In genomic region chr19:56811590-56811989, GRCm38 (mm10) we compare ENCODE assay signal across 8 mouse cellular contexts. TPM values are rescaled to one million over a fixed set of nuclear protein-coding genes. Genes with fewer than 3 reads are reported as not detected.
DNase-seq lines count a peak whose midpoint lies in the region; ATAC-seq and TF ChIP-seq lines count a peak whose summit lies in the region.

No protein-coding gene starts in this region.

- peak; percentile 53; the same call in 1 of the 2 replicates for TF ChIP-seq CTCF in embryonic fibroblast, embryonic 13.5 days (IDR thresholded peaks at IDR 0.05; ENCODE audit: borderline replicate concordance, insufficient read depth, low read length)
- TF ChIP-seq CTCF in midbrain, postnatal 0 days (IDR thresholded peaks at IDR 0.05): peak; percentile 69

- H3K4me2 ChIP-seq in limb, embryonic 11.5 days (ENCODE audit: low read depth, severe bottlenecking): no peak overlapping the region
- H3K4me2 ChIP-seq in midbrain, postnatal 0 days (ENCODE audit: low read depth, low read length, poor library complexity, severe bottlenecking): no peak overlapping the region

- WGBS in limb, embryonic 11.5 days: 54% methylated on average over 9 of the region's 9 CpGs
- WGBS in midbrain, postnatal 0 days: 49% methylated on average over 9 of the region's 9 CpGs

- H3K9me3 ChIP-seq in limb, embryonic 11.5 days (ENCODE audit: control insufficient read depth, low read length): no peaks in the 10 kb centered on the region
- H3K9me3 ChIP-seq in midbrain, postnatal 0 days (ENCODE audit: low read length): no peaks in the 10 kb centered on the region

- H3K9ac ChIP-seq in limb, embryonic 11.5 days (ENCODE audit: low read length): no peak overlapping the region
- H3K9ac ChIP-seq in midbrain, postnatal 0 days (replicated peaks; ENCODE audit: low read length, poor library complexity, severe bottlenecking): no peak overlapping the region

- H3K27me3 ChIP-seq in limb, embryonic 11.5 days (ENCODE audit: control insufficient read depth, insufficient read depth, low read length): no peaks in the 10 kb centered on the region
- H3K27me3 ChIP-seq in midbrain, postnatal 0 days (ENCODE audit: insufficient read depth, low read length): no peaks in the 10 kb centered on the region

- ATAC-seq in limb, embryonic 11.5 days (ENCODE audit: insufficient number of reproducible peaks, low FRiP score, low TSS enrichment, low read depth): no peak
- ATAC-seq in midbrain, postnatal 0 days (ENCODE audit: low FRiP score): no peak

- no peak for TF ChIP-seq POLR2A in embryonic fibroblast, embryonic 13.5 days (IDR thresholded peaks at IDR 0.05; ENCODE audit: low read depth, low read length)

- H3K4me1 ChIP-seq in embryonic fibroblast, embryonic 13.5 days (ENCODE audit: control insufficient read depth, insufficient read depth, low read length): peaks cover 8% of the 10 kb centered on the region; the same call in 1 of the 2 replicates
- no peaks in the 10 kb centered on the region for H3K4me1 ChIP-seq in limb, embryonic 11.5 days (ENCODE audit: control insufficient read depth, insufficient read depth, low read length)
- H3K4me1 ChIP-seq in midbrain, postnatal 0 days (ENCODE audit: insufficient read depth, low read length): no peaks in the 10 kb centered on the region

- H3K36me3 ChIP-seq in limb, embryonic 11.5 days (ENCODE audit: control insufficient read depth, insufficient read depth, low read length): peaks cover 3% of the 10 kb centered on the region
- peaks cover 21% of the 10 kb centered on the region for H3K36me3 ChIP-seq in midbrain, postnatal 0 days (ENCODE audit: insufficient read depth, low read length)

- peak; percentile 44 for DNase-seq in ovary, postnatal 14 days (ENCODE audit: low spot score)
- no peak for DNase-seq in ovary, postnatal 10 days (ENCODE audit: low spot score)
- peak; percentile 54 for DNase-seq in adipocyte (ENCODE audit: low spot score)
- DNase-seq in heart, postnatal 4 days: peak; percentile 79
- peak; percentile 68 for DNase-seq in limb, embryonic 11.5 days (ENCODE audit: low spot score)
- DNase-seq in midbrain, postnatal 0 days (ENCODE audit: low spot score): peak; percentile 47
- DNase-seq in yolk sac, embryonic 10.5 days (ENCODE audit: low spot score): peak; percentile 66

- no peak overlapping the region for H3K27ac ChIP-seq in embryonic fibroblast, embryonic 13.5 days (ENCODE audit: insufficient read depth, low read length)
- H3K27ac ChIP-seq in limb, embryonic 11.5 days (replicated peaks; ENCODE audit: low read depth, low read length): no peak overlapping the region
- H3K27ac ChIP-seq in midbrain, postnatal 0 days (ENCODE audit: low read depth, low read length): no peak overlapping the region

- H3K4me3 ChIP-seq in embryonic fibroblast, embryonic 13.5 days (ENCODE audit: insufficient read depth, low read length): no peak overlapping the region
- H3K4me3 ChIP-seq in limb, embryonic 11.5 days (ENCODE audit: low read depth, low read length): no peak overlapping the region
- H3K4me3 ChIP-seq in midbrain, postnatal 0 days (ENCODE audit: low read depth, low read length): no peak overlapping the region

RNA-seq across cellular contexts. Expression of gene Ccdc186, which starts 10.4 kb away (rescaled TPM):
- polyA plus RNA-seq in embryonic fibroblast, embryonic 13.5 days (2011; ENCODE audit: insufficient read length, low read depth, missing spikeins): 53.3 and 70.3 TPM in 2 replicates
- total RNA-seq in heart, postnatal 4 days (2021): 10 to 100 TPM; 22.8 to 26.6 TPM
- polyA plus RNA-seq in limb, embryonic 11.5 days (2014; fragmentation: Nextera tagmentation; extraction: Ambion mirVana): 19.1 and 20.8 TPM in 2 replicates
- total RNA-seq in midbrain, postnatal 0 days (2014; rRNA removed): 13.5 and 30.1 TPM in 2 replicates
- polyA plus RNA-seq in midbrain, postnatal 0 days (2015; fragmentation: Nextera tagmentation; extraction: Ambion mirVana): 16.8 and 20.8 TPM in 2 replicates

RNA-seq across cellular contexts. Expression of gene Tdrd1, which starts 14.4 kb away (rescaled TPM):
- polyA plus RNA-seq in embryonic fibroblast, embryonic 13.5 days (2011; ENCODE audit: insufficient read length, low read depth, missing spikeins): 0.18 TPM in 2 replicates
- total RNA-seq in heart, postnatal 4 days (2021): under 1 TPM; 0.11 to 0.17 TPM
- polyA plus RNA-seq in limb, embryonic 11.5 days (2014; fragmentation: Nextera tagmentation; extraction: Ambion mirVana): 0.63 and 1.1 TPM in 2 replicates
- 0.85 and 0.99 TPM in 2 replicates for total RNA-seq in midbrain, postnatal 0 days (2014; rRNA removed)
- 0.52 and 0.88 TPM in 2 replicates for polyA plus RNA-seq in midbrain, postnatal 0 days (2015; fragmentation: Nextera tagmentation; extraction: Ambion mirVana)
